Mouse (Mus musculus) erythroblast, embryonic 14.5 days (primary cell): Measurements from ENCODE around the gene Cdkn1a.

Source experiments
- GATA1 ChIP-seq: IDR thresholded peaks from 2 replicates; pipeline ENCODE4 v1.6.1; 2012; ENCODE audit warnings: low read length, inconsistent platforms, mixed read lengths
- TAL1 ChIP-seq: IDR thresholded peaks from 3 replicates; pipeline ENCODE4 v1.6.1; 2012; ENCODE audit warnings: low read length, inconsistent platforms, mixed read lengths

DNA sequence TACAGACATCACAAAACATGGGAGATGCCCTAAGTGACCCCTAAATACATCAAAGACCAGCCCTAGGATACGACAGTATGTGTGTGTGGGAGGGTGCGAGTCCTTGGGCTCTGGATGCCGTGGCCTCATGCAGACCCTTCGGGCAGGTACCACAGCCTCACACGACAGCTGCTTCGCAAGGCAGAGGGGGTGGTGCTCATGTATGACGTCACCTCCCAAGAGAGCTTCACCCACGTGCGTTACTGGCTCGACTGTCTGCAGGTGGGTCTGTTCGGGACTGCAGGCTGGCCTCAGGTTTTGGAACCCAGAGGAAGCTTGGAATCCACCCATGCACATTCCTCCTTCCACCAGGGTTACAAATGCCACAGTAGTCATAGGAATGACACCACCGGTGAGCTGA is 54.3 kb downstream of the Cdkn1a start:
- TF ChIP-seq GATA1 = no peak
- TF ChIP-seq TAL1 = no peak
